Mouse (Mus musculus) ES-Bruce4 (cell line): ENCODE results near the gene Il17rd. TPM values are rescaled to one million over a fixed set of nuclear protein-coding genes. Genes with fewer than 3 reads are reported as not detected.

Experiments used
- H3K27ac ChIP-seq: 2 replicates; pipeline ENCODE4 v1.5.1; 2012; ENCODE audit warnings: low read length, inconsistent platforms; ENCODE audit not compliant: insufficient read depth
- H3K27me3 ChIP-seq: 2 replicates; pipeline ENCODE4 v1.6.1; 2012; ENCODE audit warnings: mild to moderate bottlenecking, low read length, inconsistent platforms; ENCODE audit not compliant: control insufficient read depth, poor library complexity, insufficient read depth, severe bottlenecking
- H3K36me3 ChIP-seq: 2 replicates; pipeline ENCODE4 v1.6.1; 2012; ENCODE audit warnings: inconsistent platforms, mild to moderate bottlenecking, low read length, moderate library complexity; ENCODE audit not compliant: control insufficient read depth, poor library complexity, insufficient read depth, severe bottlenecking
- H3K4me1 ChIP-seq: one replicate; pipeline ENCODE4 v1.8.1; 2011; ENCODE audit warnings: low read length; ENCODE audit not compliant: control insufficient read depth, insufficient read depth
- H3K4me3 ChIP-seq: 2 replicates; pipeline ENCODE4 v1.5.1; 2011; ENCODE audit warnings: low read depth, mild to moderate bottlenecking, low read length
- H3K9ac ChIP-seq: 2 replicates; pipeline ENCODE4 v1.6.1; 2012; ENCODE audit warnings: low read depth, mild to moderate bottlenecking, inconsistent platforms; ENCODE audit not compliant: poor library complexity, severe bottlenecking
- H3K9me3 ChIP-seq: replicated peaks from 2 replicates; pipeline ENCODE4 v1.6.1; 2012; ENCODE audit warnings: mild to moderate bottlenecking, low read length, inconsistent platforms; ENCODE audit not compliant: control insufficient read depth, poor library complexity, insufficient read depth, severe bottlenecking
- CTCF ChIP-seq: IDR thresholded peaks from one replicate; pipeline ENCODE4 v1.8.1; 2011; ENCODE audit warnings: low read depth, low read length
- EP300 ChIP-seq: IDR thresholded peaks from 2 replicates; pipeline ENCODE4 v1.6.1; 2011; ENCODE audit warnings: low read depth, low read length; ENCODE audit not compliant: insufficient read depth
- POLR2A ChIP-seq: IDR thresholded peaks from one replicate; pipeline ENCODE4 v1.8.1; 2011; ENCODE audit warnings: low read length; ENCODE audit not compliant: insufficient read depth
- polyA plus RNA-seq: library from polyadenylated mRNA; stranded (reverse); fragments of >200 nt; gene quantifications from 2 replicates; pipeline ENCODE4 v1.2.4, GENCODE M21; 2011; ENCODE audit warnings: low read depth; ENCODE audit not compliant: missing spikeins, insufficient read depth, insufficient read length

Gene Il17rd
- polyA plus RNA-seq, 1 experiment, result 48.9 TPM

- Histone ChIP-seq H3K4me1 (no peaks in the 10 kb centered on the region), H3K36me3 (no peaks in the 10 kb centered on the region), H3K27me3 (no peaks in the 10 kb centered on the region), H3K9me3 (no peaks in the 10 kb centered on the region), H3K27ac (no peak overlapping the region), H3K9ac (no peak overlapping the region), H3K4me3 (no peak overlapping the region)
- TF ChIP-seq CTCF, result no peak
- no peak for TF ChIP-seq EP300
- no peak for TF ChIP-seq POLR2A
These were observed 14.1 kb upstream of the Il17rd start for GRCm38 (mm10) chr14:27024664-27025063.

GRCm38 (mm10) chr14:27029771-27030173, 9.0 kb upstream of the Il17rd start:
- Histone ChIP-seq H3K27ac (no peak overlapping the region), H3K9ac (no peak overlapping the region)

DNA sequence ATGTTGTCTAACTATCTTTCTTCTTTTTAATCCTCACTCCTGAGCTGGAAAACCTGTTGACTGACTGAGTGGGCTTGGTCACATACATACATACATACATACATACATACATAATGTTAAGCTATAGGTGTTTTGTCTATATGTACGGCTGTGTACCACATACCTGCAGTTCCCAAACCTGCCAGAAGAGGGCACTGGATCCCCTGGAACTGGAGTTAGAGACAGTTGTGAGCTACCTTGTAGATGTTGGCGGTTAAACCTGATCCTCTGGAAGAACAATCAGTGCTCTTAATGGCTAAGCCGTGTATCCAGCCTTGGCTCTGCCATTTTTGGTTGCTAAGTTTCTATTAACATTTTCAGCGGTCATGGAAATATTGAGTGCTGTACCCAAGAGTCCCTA, 7.6 kb upstream of the Il17rd start:
- H3K36me3 ChIP-seq, result no peaks in the 10 kb centered on the region
- no peaks in the 10 kb centered on the region for H3K4me1 ChIP-seq
- no peak overlapping the region for H3K9ac ChIP-seq
- no peaks in the 10 kb centered on the region for H3K27me3 ChIP-seq
- no peak overlapping the region for H3K4me3 ChIP-seq
- H3K27ac ChIP-seq, result 0 out of 2 replicates have a peak overlapping the region, but pooled peaks have one; percentile 1
- no peaks in the 10 kb centered on the region; the same call in 1 of the 2 replicates for H3K9me3 ChIP-seq
- TF ChIP-seq EP300 (no peak), CTCF (peak; percentile 75), POLR2A (no peak)

More at GRCm38 (mm10) chr14:27029771-27030173, 9.0 kb upstream of the Il17rd start:
- Histone ChIP-seq H3K4me3 (no peak overlapping the region), H3K9me3 (no peaks in the 10 kb centered on the region), H3K4me1 (no peaks in the 10 kb centered on the region), H3K27me3 (no peaks in the 10 kb centered on the region), H3K36me3 (no peaks in the 10 kb centered on the region)
- TF ChIP-seq CTCF (peak; percentile 53), POLR2A (no peak)

GRCm38 (mm10) chr14:27037513-27037912, 1.2 kb upstream of the Il17rd start:
- H3K36me3 ChIP-seq, result no peaks in the 10 kb centered on the region
- no peaks in the 10 kb centered on the region; the same call in 1 of the 2 replicates for H3K9me3 ChIP-seq
- peaks cover 5% of the 10 kb centered on the region for H3K4me1 ChIP-seq
- peak overlapping the region; percentile 63; the same call in 1 of the 2 replicates for H3K27ac ChIP-seq
- H3K27me3 ChIP-seq, result no peaks in the 10 kb centered on the region
- TF ChIP-seq CTCF (no peak), EP300 (no peak), POLR2A (no peak)
- no peak overlapping the region for H3K9ac ChIP-seq
- no peak overlapping the region for H3K4me3 ChIP-seq

DNA sequence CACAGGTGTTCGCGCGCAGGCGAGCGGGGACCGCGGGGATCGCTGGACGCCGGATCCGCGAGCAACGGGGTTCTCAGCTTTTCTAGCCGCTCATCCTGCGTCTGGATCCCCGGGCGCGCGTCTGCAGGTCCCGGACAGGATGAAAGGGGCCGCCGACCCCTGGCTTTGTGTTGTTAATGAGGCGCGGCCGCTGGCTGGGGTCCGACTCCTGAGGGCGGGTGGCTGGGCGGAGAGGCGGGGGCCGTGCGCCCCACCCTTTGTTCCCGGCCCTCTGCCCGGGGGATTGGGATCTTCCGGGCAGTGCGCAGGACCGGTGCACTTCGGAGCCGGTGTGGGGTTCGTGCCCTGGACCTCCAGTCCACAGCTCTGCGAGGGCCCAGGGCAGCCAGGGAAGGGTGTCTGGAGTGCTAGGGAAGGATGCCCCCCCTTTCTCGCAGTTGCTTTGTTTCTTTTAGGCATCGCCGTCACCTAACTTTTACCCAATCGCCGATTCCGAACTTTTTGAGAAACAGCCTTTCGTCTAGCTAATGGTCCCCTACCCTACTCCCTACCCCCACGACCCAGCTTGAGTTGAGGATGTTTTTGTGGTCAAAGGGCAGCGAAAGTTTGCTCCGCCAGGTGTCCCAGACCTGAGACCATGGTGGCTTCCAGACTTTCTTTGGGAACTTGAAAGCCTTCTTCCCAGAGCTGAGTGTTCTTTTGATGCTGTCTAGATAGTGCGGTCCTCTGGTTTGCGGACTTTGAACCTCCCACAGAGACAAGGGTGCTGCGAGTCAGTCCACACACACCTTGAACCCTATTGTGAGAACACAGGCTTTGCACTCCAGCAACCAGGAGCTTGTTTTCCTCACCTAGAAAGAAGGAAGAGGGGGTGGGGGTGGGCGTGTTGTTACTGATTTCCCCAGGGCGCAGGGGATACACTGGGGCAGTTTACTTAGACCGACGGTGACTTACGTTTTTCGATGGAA, 824 bp downstream of the Il17rd start:
- Histone ChIP-seq H3K9ac (peak overlapping the region; percentile 86), H3K4me3 (peak overlapping the region; percentile 87), H3K27me3 (no peaks in the 10 kb centered on the region), H3K4me1 (peaks cover 8% of the 10 kb centered on the region), H3K9me3 (no peaks in the 10 kb centered on the region; the same call in 1 of the 2 replicates), H3K27ac (peak overlapping the region; percentile 74), H3K36me3 (no peaks in the 10 kb centered on the region)
- no peak for TF ChIP-seq POLR2A
- TF ChIP-seq EP300, result peak; percentile 79
- no peak for TF ChIP-seq CTCF

DNA sequence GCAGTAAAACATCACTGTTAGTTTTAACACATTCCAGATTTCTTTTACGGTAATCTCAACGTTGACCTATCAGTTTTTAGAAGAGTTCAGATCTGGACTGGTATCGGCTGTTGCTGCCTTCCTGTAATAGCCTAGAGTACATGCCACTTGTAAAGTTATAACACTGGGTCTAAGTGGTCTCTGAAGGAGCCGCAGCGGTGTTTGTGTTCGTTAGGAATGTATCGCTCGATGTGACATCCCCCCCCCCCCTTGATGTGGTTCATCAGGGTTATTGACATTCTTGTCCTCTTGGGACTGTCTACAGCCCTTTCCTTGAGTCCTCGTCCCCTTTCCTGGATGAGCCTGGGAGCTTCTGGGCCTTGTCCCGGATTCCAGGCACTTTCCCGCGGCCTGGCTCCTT, 1.7 kb downstream of the Il17rd start:
- H3K9me3 ChIP-seq, result no peaks in the 10 kb centered on the region; the same call in 1 of the 2 replicates
- H3K4me3 ChIP-seq, result peak overlapping the region; percentile 41
- no peak overlapping the region for H3K27ac ChIP-seq
- TF ChIP-seq POLR2A (no peak), CTCF (no peak), EP300 (no peak)
- H3K9ac ChIP-seq, result peak overlapping the region; percentile 86
- H3K4me1 ChIP-seq, result peaks cover 8% of the 10 kb centered on the region
- H3K27me3 ChIP-seq, result no peaks in the 10 kb centered on the region
- H3K36me3 ChIP-seq, result no peaks in the 10 kb centered on the region
